Mouse (Mus musculus) bone marrow, adult 2 months (tissue): Measurements from ENCODE around the gene Steap4.

Experiments
- CTCF ChIP-seq: fragments of 200-500 bp; IDR thresholded peaks from 2 replicates; pipeline ENCODE4 v1.5.1; 2011; ENCODE audit warnings: low read length, control low read depth; ENCODE audit not compliant: control insufficient read depth, insufficient read depth
- POLR2A ChIP-seq: fragments of 200-500 bp; IDR thresholded peaks from 2 replicates; pipeline ENCODE4 v1.6.1; 2011; ENCODE audit warnings: low read depth, mild to moderate bottlenecking, control low read depth, low read length, borderline replicate concordance; ENCODE audit not compliant: control insufficient read depth

DNA sequence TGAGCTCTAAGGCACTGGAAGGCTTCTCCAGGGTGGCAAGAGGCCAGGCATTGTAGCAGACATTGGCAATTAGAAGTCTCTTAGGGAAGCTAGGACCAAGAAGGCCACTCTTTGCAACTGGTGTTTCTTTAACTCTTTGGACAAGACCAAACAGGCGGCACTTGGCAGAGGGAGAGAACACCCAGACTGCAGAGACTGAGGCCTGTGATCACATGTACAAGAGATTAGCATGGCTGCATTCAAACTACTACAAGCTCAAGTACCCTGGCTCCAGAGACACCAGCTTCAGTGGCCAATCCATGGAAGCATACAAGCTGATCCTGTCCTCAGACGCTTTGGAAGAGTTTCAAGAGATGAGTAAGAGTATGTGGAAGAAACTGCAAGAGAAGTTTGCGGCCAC, 36.6 kb upstream of the Steap4 start:
- TF ChIP-seq POLR2A: no peak
- TF ChIP-seq CTCF: no peak
